Mouse (Mus musculus): ENCODE measurements at regions not wholly inside any gene's neighbourhood (a gene's known extent, or its start where the extent isn't known, plus 50 kb on each side); places are given as distances from the start of the nearest gene placed in this dataset.

DNA sequence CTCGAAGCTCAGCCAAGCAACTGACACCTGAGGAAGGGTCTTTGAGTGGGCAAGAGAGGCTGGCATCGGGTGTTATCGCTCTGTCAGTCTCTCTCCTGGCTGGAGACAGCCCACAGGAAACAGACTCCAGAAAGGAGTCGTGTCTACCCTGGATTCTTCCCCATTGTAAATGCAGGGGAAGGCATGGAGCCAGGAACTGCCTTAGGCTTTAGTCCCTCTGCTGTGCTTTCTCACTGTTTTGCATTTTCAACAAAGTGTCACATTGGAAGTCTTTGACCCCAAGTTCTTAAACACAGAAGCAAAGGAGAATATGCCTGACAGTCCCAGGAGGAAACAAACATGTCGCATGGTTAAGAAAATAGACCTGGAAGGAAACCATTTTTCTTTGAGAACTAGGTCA is 480.4 kb upstream of the Atp11b start:
- TF ChIP-seq CTCF (IDR thresholded peaks at IDR 0.05; ENCODE audit: low read depth, low read length) (no peak), POLR2A (IDR thresholded peaks at IDR 0.05; ENCODE audit: borderline replicate concordance, low read depth, low read length) (no peak)

Data from bone marrow macrophage, adult 2 months (primary cell).